Mouse (Mus musculus) ES-Bruce4 (cell line): Measurements from ENCODE around the gene Tsx.

Experiments used
- CTCF ChIP-seq: IDR thresholded peaks from one replicate; pipeline ENCODE4 v1.8.1; 2011; ENCODE audit warnings: low read depth, low read length
- EP300 ChIP-seq: IDR thresholded peaks from 2 replicates; pipeline ENCODE4 v1.6.1; 2011; ENCODE audit warnings: low read depth, low read length; ENCODE audit not compliant: insufficient read depth
- POLR2A ChIP-seq: IDR thresholded peaks from one replicate; pipeline ENCODE4 v1.8.1; 2011; ENCODE audit warnings: low read length; ENCODE audit not compliant: insufficient read depth

GRCm38 (mm10) chrX:103388131-103388530, 26.1 kb upstream of the Tsx start:
- TF ChIP-seq CTCF (no peak), POLR2A (no peak), EP300 (no peak)
